Mouse (Mus musculus) leukemia stem cell, adult 10-12 weeks (primary cell): ENCODE results near the gene Frzb. TPM values are rescaled to one million over a fixed set of nuclear protein-coding genes. Genes with fewer than 3 reads are reported as not detected.

Source experiments
- polyA plus RNA-seq: library from polyadenylated mRNA; stranded (reverse); fragments of >175 nt; gene quantifications from 2 replicates; pipeline ENCODE4 v1.2.3, GENCODE M21; 2012; ENCODE audit warnings: low replicate concordance

The Frzb gene
- polyA plus RNA-seq: 0.35 and 3.5 TPM in 2 replicates

GRCm38 (mm10) chr2:80447291-80447791 lies at the start of gene Frzb:
TSS of gene Frzb (minus strand) at chr2:80447625.

Other genes starting within 250 kb of the Frzb start
- not detected in 2 replicates for gene Prdx6b, start 155.2 kb downstream of the Frzb start, polyA plus RNA-seq
- gene Dnajc10, start 132.2 kb downstream of the Frzb start, polyA plus RNA-seq: 29.5 and 31.0 TPM in 2 replicates
- 6.9 and 9.4 TPM in 2 replicates for gene Nckap1, start 133.8 kb upstream of the Frzb start, polyA plus RNA-seq
- 0.18 and 0.77 TPM in 2 replicates for gene Dusp19, start 169.4 kb upstream of the Frzb start, polyA plus RNA-seq
- 1.1 TPM in 1 of 2 replicates, not detected in the other for gene Nup35, start 169.6 kb upstream of the Frzb start, polyA plus RNA-seq